Mouse (Mus musculus): ENCODE measurements around the gene Gm5142.

DNA sequence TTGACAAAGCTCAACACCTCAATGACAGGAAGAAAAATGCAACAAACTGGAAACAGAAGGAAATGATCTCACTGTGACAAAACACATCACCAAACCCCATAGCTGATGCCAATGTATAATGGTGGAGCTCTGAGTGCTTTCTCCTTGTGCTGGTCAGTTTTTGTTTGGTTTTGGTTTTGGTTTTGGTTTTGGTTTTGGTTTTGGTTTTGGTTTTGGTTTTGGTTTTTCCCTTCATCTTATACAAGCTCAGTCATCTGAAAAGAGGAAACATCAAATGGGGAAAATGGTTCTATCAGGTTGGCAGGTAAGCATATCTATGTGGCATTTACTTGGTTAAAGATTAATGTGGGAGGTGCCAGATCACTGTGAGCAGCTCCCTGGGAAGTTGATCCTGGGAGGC, 7.0 kb upstream of the Gm5142 start:
- TF ChIP-seq POLR2A (IDR thresholded peaks at IDR 0.05; ENCODE audit: insufficient read length, low read depth) (no peak), TCF3 (IDR thresholded peaks at IDR 0.05; ENCODE audit: insufficient read length, low read depth) (no peak), POLR2AphosphoS2 (IDR thresholded peaks at IDR 0.05; ENCODE audit: insufficient read length, low read depth) (no peak), MYOD1 (IDR thresholded peaks at IDR 0.05; ENCODE audit: control insufficient read depth in 1 of 3, insufficient read length in 2 of 3, low read depth in 2 of 3) (no peak), MAX (IDR thresholded peaks at IDR 0.05; ENCODE audit: low read depth) (no peak), USF1 (IDR thresholded peaks at IDR 0.05; ENCODE audit: low read depth) (no peak), REST (IDR thresholded peaks at IDR 0.05; ENCODE audit: insufficient read depth, insufficient read length) (no peak), MYOG (IDR thresholded peaks at IDR 0.05; ENCODE audit: control insufficient read depth in 1 of 3, insufficient read depth in 1 of 3, insufficient read length in 2 of 3, low read depth in 2 of 3) (no peak), CEBPB (IDR thresholded peaks at IDR 0.05; ENCODE audit: insufficient read depth, poor library complexity, severe bottlenecking) (no peak)

Data from myocyte (in vitro differentiated cells).